Mouse (Mus musculus) bone marrow, adult 2 months (tissue): ENCODE results near the gene Supt4a.

Experiments
- CTCF ChIP-seq: fragments of 200-500 bp; IDR thresholded peaks from 2 replicates; pipeline ENCODE4 v1.5.1; 2011; ENCODE audit warnings: low read length, control low read depth; ENCODE audit not compliant: control insufficient read depth, insufficient read depth
- POLR2A ChIP-seq: fragments of 200-500 bp; IDR thresholded peaks from 2 replicates; pipeline ENCODE4 v1.6.1; 2011; ENCODE audit warnings: low read depth, mild to moderate bottlenecking, control low read depth, low read length, borderline replicate concordance; ENCODE audit not compliant: control insufficient read depth

DNA sequence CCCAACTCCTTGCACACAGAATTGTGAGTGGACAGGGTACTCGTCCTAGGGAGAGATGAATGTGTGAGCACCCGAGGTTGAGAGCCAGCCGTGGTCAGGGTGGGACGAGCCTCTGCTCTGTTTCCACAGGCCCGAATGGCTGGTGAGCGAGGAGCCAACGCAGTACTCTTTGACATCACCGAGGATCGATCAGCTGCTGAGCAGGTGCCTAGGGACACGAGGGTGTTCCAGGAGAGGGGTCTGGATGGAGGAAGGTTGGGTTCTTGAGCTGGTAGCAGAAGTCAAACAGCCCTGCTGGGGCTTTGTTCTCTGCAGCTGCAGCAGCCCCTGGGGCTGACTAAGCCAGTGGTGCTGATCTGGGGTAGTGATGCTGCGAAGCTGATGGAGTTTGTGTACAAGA is 10.3 kb upstream of the Supt4a start:
- TF ChIP-seq POLR2A (no peak), CTCF (no peak)
